Mouse (Mus musculus): ENCODE data around the gene Mdm2. TPM values are rescaled to one million over a fixed set of nuclear protein-coding genes. Genes with fewer than 3 reads are reported as not detected.

The Mdm2 gene
- polyA plus RNA-seq, 2 experiments: 32.9 to 59.9 TPM

DNA sequence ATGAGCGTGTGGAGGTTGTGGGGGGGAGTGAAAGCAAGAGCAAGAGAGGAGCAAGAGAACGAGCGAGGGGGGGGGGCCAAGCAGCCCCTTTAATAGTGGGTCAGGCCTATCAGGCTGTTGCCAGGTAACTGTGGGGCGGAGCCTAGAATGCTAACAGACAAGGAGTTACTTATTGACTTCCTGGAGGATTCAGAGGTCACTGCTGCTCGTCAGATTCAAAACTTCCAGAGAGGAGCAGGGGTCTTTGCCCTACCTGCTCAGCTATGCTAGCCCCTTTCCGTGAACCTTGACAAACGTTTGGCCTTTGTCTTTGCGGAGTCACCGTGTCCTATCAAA is 46.7 kb downstream of the Mdm2 start:
- H3K4me3 ChIP-seq (replicated peaks; ENCODE audit: low read length): no peak overlapping the region; the same call in 1 of the 2 replicates
- peak; percentile 52 for DNase-seq (ENCODE audit: low spot score)
- no peak overlapping the region for H3K9ac ChIP-seq (ENCODE audit: low read depth, low read length, severe bottlenecking)
- no peak for TF ChIP-seq POLR2A (IDR thresholded peaks at IDR 0.05; ENCODE audit: borderline replicate concordance, extremely low read depth, insufficient read depth, insufficient read length)
- peak; percentile 65; the same call in 1 of the 2 replicates for ATAC-seq (ENCODE audit: low FRiP score, low read depth)
- WGBS: 25% methylated on average over 9 of the region's 9 CpGs
- H3K4me1 ChIP-seq (ENCODE audit: control insufficient read depth, insufficient read depth, low read length): peaks cover 17% of the 10 kb centered on the region
- no peak overlapping the region for H3K27ac ChIP-seq (replicated peaks; ENCODE audit: low read depth, low read length)
- no peaks in the 10 kb centered on the region for H3K9me3 ChIP-seq (ENCODE audit: control insufficient read depth, low read length)
- H3K36me3 ChIP-seq (ENCODE audit: control insufficient read depth, insufficient read depth, low read length): no peaks in the 10 kb centered on the region
- H3K27me3 ChIP-seq (ENCODE audit: control insufficient read depth, insufficient read depth, low read length): no peaks in the 10 kb centered on the region
- H3K4me2 ChIP-seq (replicated peaks; ENCODE audit: low read depth, low read length, severe bottlenecking): peak overlapping the region; percentile 35

DNA sequence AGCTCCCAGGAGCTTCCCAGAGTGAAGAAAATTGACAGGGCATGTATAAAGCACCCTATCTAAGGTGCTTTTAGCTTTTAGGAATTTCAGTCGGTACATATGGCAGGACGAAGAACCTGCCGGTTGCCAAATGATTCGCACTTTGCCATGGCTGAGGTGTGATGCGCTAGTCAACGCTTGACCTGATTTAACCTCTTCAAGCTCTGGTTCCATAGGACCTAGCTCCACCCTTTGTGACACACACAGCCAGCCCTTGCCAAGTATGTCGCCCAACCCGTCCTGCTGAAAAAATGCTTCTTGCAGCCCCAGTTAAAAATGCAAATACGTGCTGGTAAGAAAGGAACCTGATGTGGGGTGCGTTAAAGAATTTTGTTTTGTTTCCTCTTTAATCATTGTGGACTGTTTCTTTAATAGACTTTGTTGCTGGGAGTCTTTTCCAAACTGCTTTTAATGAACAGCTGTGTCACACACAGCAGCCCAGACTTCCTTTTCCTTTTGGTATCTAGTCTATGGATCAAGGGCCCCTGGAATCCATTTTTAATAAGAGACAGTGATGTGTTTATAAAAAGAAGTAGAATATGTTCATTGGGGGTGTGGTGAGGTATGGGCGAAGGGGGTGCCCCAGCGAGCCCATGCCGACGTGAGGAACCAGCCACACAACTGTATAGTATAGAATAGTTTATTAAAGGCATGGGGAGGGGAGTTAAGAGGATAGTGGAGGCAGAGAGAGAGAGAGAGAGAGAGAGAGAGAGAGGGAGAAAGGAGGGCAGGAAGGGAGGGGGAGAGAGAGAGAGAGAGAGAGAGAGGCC is 47.3 kb downstream of the Mdm2 start:
- H3K4me2 ChIP-seq (replicated peaks; ENCODE audit: low read depth, low read length, severe bottlenecking): peak overlapping the region; percentile 35
- DNase-seq (ENCODE audit: low spot score): no peak
- H3K36me3 ChIP-seq (ENCODE audit: control insufficient read depth, insufficient read depth, low read length): no peaks in the 10 kb centered on the region
- H3K9ac ChIP-seq (ENCODE audit: low read depth, low read length, severe bottlenecking): no peak overlapping the region
- H3K4me3 ChIP-seq (replicated peaks; ENCODE audit: low read length): no peak overlapping the region
- H3K27ac ChIP-seq (replicated peaks; ENCODE audit: low read depth, low read length): no peak overlapping the region
- no peak for ATAC-seq (ENCODE audit: low FRiP score, low read depth)
- WGBS: 66% methylated on average over 14 of the region's 14 CpGs
- TF ChIP-seq POLR2A (IDR thresholded peaks at IDR 0.05; ENCODE audit: borderline replicate concordance, extremely low read depth, insufficient read depth, insufficient read length): no peak
- H3K27me3 ChIP-seq (ENCODE audit: control insufficient read depth, insufficient read depth, low read length): no peaks in the 10 kb centered on the region
- peaks cover 15% of the 10 kb centered on the region for H3K4me1 ChIP-seq (ENCODE audit: control insufficient read depth, insufficient read depth, low read length)
- no peaks in the 10 kb centered on the region for H3K9me3 ChIP-seq (ENCODE audit: control insufficient read depth, low read length)

DNA sequence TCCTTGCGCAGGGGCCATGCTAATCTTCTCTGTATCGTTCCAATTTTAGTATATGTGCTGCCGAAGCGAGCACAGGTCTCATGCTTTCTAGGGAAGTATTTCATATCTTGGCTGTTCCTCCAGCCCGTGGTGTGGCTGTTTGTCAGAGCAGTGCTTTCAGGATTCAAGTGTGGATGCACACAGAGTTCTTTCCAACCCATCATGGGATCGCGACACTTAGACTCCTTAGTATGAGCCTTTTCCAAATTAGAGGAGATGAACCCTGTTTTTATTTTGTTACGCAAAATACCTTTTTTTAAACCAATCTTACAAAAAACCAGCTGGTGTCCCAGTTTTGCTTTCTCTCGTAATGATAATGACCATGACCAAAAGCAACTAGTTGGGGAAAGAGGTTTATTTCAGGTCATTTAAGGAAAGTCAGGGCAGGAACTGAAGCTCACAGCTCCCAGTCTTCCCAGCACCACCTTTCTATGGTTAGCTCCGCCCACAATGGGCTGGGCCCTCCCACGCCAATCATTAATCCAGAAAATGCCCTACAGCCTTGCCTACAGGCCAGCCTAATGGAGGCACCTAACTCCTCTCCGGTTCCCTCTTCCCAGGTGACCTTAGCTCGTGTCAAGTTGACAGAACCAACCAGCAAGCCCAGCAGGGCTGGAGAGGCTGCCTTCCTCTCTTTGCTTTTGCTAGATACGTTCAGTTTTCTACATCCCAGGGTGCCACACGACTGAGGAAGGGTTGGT is 48.1 kb downstream of the Mdm2 start:
- peaks cover 15% of the 10 kb centered on the region for H3K4me1 ChIP-seq (ENCODE audit: control insufficient read depth, insufficient read depth, low read length)
- no peaks in the 10 kb centered on the region for H3K9me3 ChIP-seq (ENCODE audit: control insufficient read depth, low read length)
- H3K4me2 ChIP-seq (replicated peaks; ENCODE audit: low read depth, low read length, severe bottlenecking): no peak overlapping the region
- WGBS: 78% methylated on average over 15 of the region's 15 CpGs
- ATAC-seq (ENCODE audit: low FRiP score, low read depth) (no peak), DNase-seq (ENCODE audit: low spot score) (no peak)
- TF ChIP-seq POLR2A (IDR thresholded peaks at IDR 0.05; ENCODE audit: borderline replicate concordance, extremely low read depth, insufficient read depth, insufficient read length): no peak
- no peak overlapping the region for H3K4me3 ChIP-seq (replicated peaks; ENCODE audit: low read length)
- H3K9ac ChIP-seq (ENCODE audit: low read depth, low read length, severe bottlenecking): no peak overlapping the region
- no peaks in the 10 kb centered on the region for H3K36me3 ChIP-seq (ENCODE audit: control insufficient read depth, insufficient read depth, low read length)
- H3K27ac ChIP-seq (replicated peaks; ENCODE audit: low read depth, low read length): no peak overlapping the region
- no peaks in the 10 kb centered on the region for H3K27me3 ChIP-seq (ENCODE audit: control insufficient read depth, insufficient read depth, low read length)

DNA sequence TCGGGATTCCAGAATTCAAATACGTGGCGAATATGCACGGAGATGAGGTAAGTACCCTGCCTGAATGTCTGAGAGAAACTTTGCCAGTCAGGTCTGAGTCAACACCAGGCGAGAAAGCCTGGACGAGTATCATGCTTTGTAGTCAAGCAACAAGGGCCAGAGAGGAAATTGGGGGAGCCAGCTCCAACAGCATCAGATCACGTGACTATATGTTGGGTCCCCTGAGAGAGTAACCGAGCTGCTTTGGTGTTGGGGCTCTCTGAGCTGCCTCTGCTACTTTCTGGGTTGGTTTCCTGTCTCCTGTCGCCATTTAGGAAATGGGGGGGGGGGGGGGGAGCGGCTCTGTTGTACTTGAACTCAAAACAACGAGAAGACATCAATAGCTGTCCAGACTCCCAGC is 50.7 kb downstream of the Mdm2 start:
- no peaks in the 10 kb centered on the region for H3K27me3 ChIP-seq (ENCODE audit: control insufficient read depth, insufficient read depth, low read length)
- no peak for TF ChIP-seq POLR2A (IDR thresholded peaks at IDR 0.05; ENCODE audit: borderline replicate concordance, extremely low read depth, insufficient read depth, insufficient read length)
- peaks cover 15% of the 10 kb centered on the region for H3K4me1 ChIP-seq (ENCODE audit: control insufficient read depth, insufficient read depth, low read length)
- H3K36me3 ChIP-seq (ENCODE audit: control insufficient read depth, insufficient read depth, low read length): no peaks in the 10 kb centered on the region
- H3K4me2 ChIP-seq (replicated peaks; ENCODE audit: low read depth, low read length, severe bottlenecking): no peak overlapping the region
- ATAC-seq (ENCODE audit: low FRiP score, low read depth) (no peak), DNase-seq (ENCODE audit: low spot score) (no peak)
- H3K27ac ChIP-seq (replicated peaks; ENCODE audit: low read depth, low read length): no peak overlapping the region
- 42% methylated on average over 10 of the region's 11 CpGs for WGBS
- no peaks in the 10 kb centered on the region for H3K9me3 ChIP-seq (ENCODE audit: control insufficient read depth, low read length)
- H3K4me3 ChIP-seq (replicated peaks; ENCODE audit: low read length): no peak overlapping the region
- no peak overlapping the region for H3K9ac ChIP-seq (ENCODE audit: low read depth, low read length, severe bottlenecking)

GRCm38 (mm10) chr10:117659430-117659813 is 51.1 kb downstream of the Mdm2 start:
- no peak overlapping the region for H3K27ac ChIP-seq (replicated peaks; ENCODE audit: low read depth, low read length)
- no peak for ATAC-seq (ENCODE audit: low FRiP score, low read depth)

More at GRCm38 (mm10) chr10:117659430-117659813, 51.1 kb downstream of the Mdm2 start:
- no peaks in the 10 kb centered on the region for H3K27me3 ChIP-seq (ENCODE audit: control insufficient read depth, insufficient read depth, low read length)
- H3K4me1 ChIP-seq (ENCODE audit: control insufficient read depth, insufficient read depth, low read length): peaks cover 15% of the 10 kb centered on the region
- H3K9ac ChIP-seq (ENCODE audit: low read depth, low read length, severe bottlenecking): no peak overlapping the region
- H3K4me2 ChIP-seq (replicated peaks; ENCODE audit: low read depth, low read length, severe bottlenecking): no peak overlapping the region
- 49% methylated on average over 11 of the region's 11 CpGs for WGBS
- no peak overlapping the region for H3K4me3 ChIP-seq (replicated peaks; ENCODE audit: low read length)
- H3K9me3 ChIP-seq (ENCODE audit: control insufficient read depth, low read length): no peaks in the 10 kb centered on the region
- no peak for DNase-seq (ENCODE audit: low spot score)
- H3K36me3 ChIP-seq (ENCODE audit: control insufficient read depth, insufficient read depth, low read length): no peaks in the 10 kb centered on the region
- TF ChIP-seq POLR2A (IDR thresholded peaks at IDR 0.05; ENCODE audit: borderline replicate concordance, extremely low read depth, insufficient read depth, insufficient read length): no peak

All from limb, embryonic 14.5 days (tissue).